Mouse (Mus musculus): ENCODE results near the gene Arpc2.

GRCm38 (mm10) chr1:74288327-74288726, 52.4 kb downstream of the Arpc2 start:
- TF ChIP-seq CTCF (IDR thresholded peaks at IDR 0.05; ENCODE audit: control insufficient read depth, insufficient read depth, low read length) (no peak), POLR2A (IDR thresholded peaks at IDR 0.05; ENCODE audit: borderline replicate concordance, control insufficient read depth, low read depth, low read length) (no peak)

Measured in bone marrow, adult 2 months (tissue).